Mouse (Mus musculus): ENCODE data around the gene Nup214.

Nup214 gene

GRCm38 (mm10) chr2:32103557-32103956 lies 129.3 kb downstream of the Nup214 start:
- no peak for DNase-seq (ENCODE audit: low spot score)

Data from lung, postnatal 25 days (tissue).